Mouse (Mus musculus) kidney, adult 9 months (tissue): ENCODE results near the gene Sh2d5.

ENCODE experiments used
- DNase-seq: peaks from one replicate; pipeline ENCODE4 v3.0.0; 2022

Sh2d5 gene

GRCm38 (mm10) chr4:138250088-138250960, at the start of gene Sh2d5, which contains the start of gene Kif17:
Sh2d5 (plus strand) TSS chr4:138250403.
Kif17 (plus strand) TSS chr4:138250435.
- peak; percentile 51 for DNase-seq

- no peak for DNase-seq
Measured at GRCm38 (mm10) chr4:138200769-138201168, 49.4 kb upstream of the Sh2d5 start.

- no peak for DNase-seq
Measured at GRCm38 (mm10) chr4:138201696-138202095, 48.5 kb upstream of the Sh2d5 start.

- DNase-seq: no peak
Measured at GRCm38 (mm10) chr4:138210116-138210515, 40.1 kb upstream of the Sh2d5 start.

- DNase-seq: no peak
Measured at GRCm38 (mm10) chr4:138213861-138214260, 36.3 kb upstream of the Sh2d5 start.

- no peak for DNase-seq
Measured at GRCm38 (mm10) chr4:138215671-138216199, 34.5 kb upstream of the Sh2d5 start.

GRCm38 (mm10) chr4:138216200-138216890, 33.9 kb upstream of the Sh2d5 start, which contains the start of gene Hp1bp3:
Hp1bp3 (plus strand) TSS chr4:138216296.
- DNase-seq: peak; percentile 80

- DNase-seq: peak; percentile 99
Measured at GRCm38 (mm10) chr4:138216891-138217392, 33.3 kb upstream of the Sh2d5 start.

GRCm38 (mm10) chr4:138217441-138217840, 32.8 kb upstream of the Sh2d5 start:
- peak; percentile 25 for DNase-seq

GRCm38 (mm10) chr4:138217951-138218685, 32.1 kb upstream of the Sh2d5 start:
- DNase-seq: peak; percentile 12

- DNase-seq: no peak
Measured at GRCm38 (mm10) chr4:138219331-138219730, 30.9 kb upstream of the Sh2d5 start.

- DNase-seq: no peak
Measured at GRCm38 (mm10) chr4:138220761-138221160, 29.4 kb upstream of the Sh2d5 start.

GRCm38 (mm10) chr4:138221406-138221805, 28.8 kb upstream of the Sh2d5 start:
- no peak for DNase-seq

GRCm38 (mm10) chr4:138222396-138222795, 27.8 kb upstream of the Sh2d5 start:
- DNase-seq: no peak

- DNase-seq: no peak
Measured at GRCm38 (mm10) chr4:138223623-138224022, 26.6 kb upstream of the Sh2d5 start.

GRCm38 (mm10) chr4:138246756-138247665, 3.2 kb upstream of the Sh2d5 start:
- no peak for DNase-seq

- DNase-seq: peak; percentile 14
Measured at GRCm38 (mm10) chr4:138251819-138252218, 1.6 kb downstream of the Sh2d5 start.

GRCm38 (mm10) chr4:138252231-138252630, 2.0 kb downstream of the Sh2d5 start:
- DNase-seq: no peak

- DNase-seq: no peak
Measured at GRCm38 (mm10) chr4:138257116-138257687, 7.0 kb downstream of the Sh2d5 start.

- no peak for DNase-seq
Measured at GRCm38 (mm10) chr4:138258663-138259062, 8.5 kb downstream of the Sh2d5 start.

- no peak for DNase-seq
Measured at GRCm38 (mm10) chr4:138259482-138259881, 9.3 kb downstream of the Sh2d5 start.
